Mouse (Mus musculus) heart, adult 2 months (tissue): ENCODE results near the gene Ablim2. TPM values are rescaled to one million over a fixed set of nuclear protein-coding genes. Genes with fewer than 3 reads are reported as not detected.

Experiments used
- DNase-seq, 2 experiments: peaks; one replicate each; pipeline ENCODE4 v3.0.0; 2021
- H3K27ac ChIP-seq: fragments of 200-600 bp; 2 replicates; pipeline ENCODE4 v1.8.1; 2022
- H3K27me3 ChIP-seq: fragments of 200-500 bp; 2 replicates; pipeline ENCODE4 v1.6.1; 2012; ENCODE audit warnings: mild to moderate bottlenecking, low read length, inconsistent platforms, mixed read lengths; ENCODE audit not compliant: control insufficient read depth, insufficient read depth
- H3K36me3 ChIP-seq: fragments of 200-500 bp; 2 replicates; pipeline ENCODE4 v1.6.1; 2012; ENCODE audit warnings: low read length, inconsistent platforms; ENCODE audit not compliant: control insufficient read depth, insufficient read depth
- H3K4me1 ChIP-seq: fragments of 200-500 bp; 2 replicates; pipeline ENCODE4 v1.6.1; 2011; ENCODE audit warnings: low read length; ENCODE audit not compliant: control insufficient read depth, insufficient read depth
- H3K4me3 ChIP-seq: fragments of 200-600 bp; 2 replicates; pipeline ENCODE4 v1.8.1; 2022
- H3K79me2 ChIP-seq: fragments of 200-500 bp; replicated peaks from 2 replicates; pipeline ENCODE4 v1.6.1; 2012; ENCODE audit warnings: mild to moderate bottlenecking, inconsistent platforms, low read length, moderate library complexity, mixed read lengths; ENCODE audit not compliant: control insufficient read depth, insufficient read depth
- H3K9ac ChIP-seq: fragments of 200-500 bp; 2 replicates; pipeline ENCODE4 v1.6.1; 2012; ENCODE audit warnings: low read depth, mild to moderate bottlenecking, control low read depth, inconsistent platforms, low read length, mixed read lengths
- CTCF ChIP-seq: fragments of 200-600 bp; IDR thresholded peaks from 2 replicates; pipeline ENCODE4 v1.8.1; 2022; ENCODE audit warnings: antibody characterized with exemption, mild to moderate bottlenecking, moderate library complexity
- EP300 ChIP-seq: fragments of 200-500 bp; IDR thresholded peaks from 2 replicates; pipeline ENCODE4 v1.6.1; 2011; ENCODE audit warnings: low read depth, low read length, control low read depth; ENCODE audit not compliant: insufficient read depth
- POLR2A ChIP-seq: fragments of 200-500 bp; IDR thresholded peaks from 2 replicates; pipeline ENCODE4 v1.6.1; 2011; ENCODE audit warnings: mild to moderate bottlenecking, low read depth, low read length, control low read depth; ENCODE audit not compliant: insufficient read depth
- WGBS: fragments of 180-500 bp; shearing (Covaris S2); methylation state at CpG from one replicate; pipeline ENCODE4 v1.1.7; 2018; 5-methylcytosine and 5-hydroxymethylcytosine counted together
- intact Hi-C: fragments of 180-260 bp; cut with DNase I; formaldehyde crosslinking; loops from one replicate; pipeline ENCODE4 v1.15.1; 2025
- polyA plus RNA-seq: library from polyadenylated mRNA; depleted of rRNA; stranded (reverse); fragments of >200 nt; gene quantifications from 2 replicates; pipeline ENCODE4 v1.2.3, GENCODE M21; 2012
- total RNA-seq, 2 experiments: library from RNA; stranded (reverse); gene quantifications; 2 replicates each; pipeline ENCODE4 v1.2.3; 2021

Ablim2 gene
- total and polyA plus RNA-seq, 3 experiments, result 20.1 to 32.7 (median 20.8) TPM

DNA sequence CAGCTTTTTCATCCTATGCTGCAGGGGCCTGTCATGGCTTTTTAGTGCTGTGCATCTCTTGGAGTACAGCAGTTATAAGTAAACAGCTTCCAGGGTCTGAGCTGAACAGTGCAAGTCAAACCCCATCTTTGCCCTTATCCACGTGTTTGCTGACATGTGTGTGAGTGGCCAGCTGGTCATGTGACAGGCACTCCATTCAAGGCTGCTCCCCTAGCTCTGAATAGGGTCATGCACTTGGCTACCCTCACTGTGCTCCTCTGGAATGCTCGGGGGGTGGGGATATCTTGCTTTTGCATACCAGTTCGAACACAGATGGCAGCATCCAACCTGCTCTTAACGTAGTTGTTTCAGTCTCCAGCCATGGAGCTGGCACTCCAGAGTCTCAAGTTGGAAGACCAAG is 115.7 kb downstream of the Ablim2 start:
- intact Hi-C loops, result no loop called here
- 34% methylated on average over 4 of the region's 4 CpGs for WGBS
- H3K4me1 ChIP-seq, result peaks cover 2% of the 10 kb centered on the region; the same call in 1 of the 2 replicates
- no peak for DNase-seq
- H3K36me3 ChIP-seq, result no peaks in the 10 kb centered on the region
- H3K27ac ChIP-seq, result no peak overlapping the region
- no peaks in the 10 kb centered on the region for H3K27me3 ChIP-seq
- H3K79me2 ChIP-seq, result no peaks in the 10 kb centered on the region
- H3K4me3 ChIP-seq, result no peak overlapping the region
- TF ChIP-seq CTCF (no peak), EP300 (no peak), POLR2A (no peak)
- no peak overlapping the region for H3K9ac ChIP-seq

DNA sequence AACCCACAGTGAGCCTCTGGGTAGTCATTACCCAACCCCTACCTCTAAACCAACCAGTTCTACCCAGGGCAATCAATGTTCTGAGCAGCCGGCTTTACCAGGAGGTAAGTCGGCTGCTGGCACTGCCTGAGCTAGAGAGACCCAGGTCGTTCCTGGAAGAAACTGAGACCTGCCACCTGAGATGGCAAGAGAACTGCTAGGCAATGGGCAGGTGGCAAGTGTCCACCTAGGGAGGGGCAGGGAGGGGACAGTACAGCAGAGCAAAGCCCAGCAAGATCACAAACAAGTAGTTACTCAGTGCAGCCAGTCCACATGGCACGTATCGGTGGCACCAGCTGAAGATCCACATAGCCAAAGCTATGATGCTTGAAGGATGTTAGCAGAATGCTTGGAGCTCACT is 118.6 kb downstream of the Ablim2 start:
- DNase-seq, result no peak
- Histone ChIP-seq H3K27me3 (no peaks in the 10 kb centered on the region), H3K9ac (no peak overlapping the region), H3K36me3 (no peaks in the 10 kb centered on the region), H3K79me2 (no peaks in the 10 kb centered on the region), H3K27ac (no peak overlapping the region), H3K4me1 (peaks cover 2% of the 10 kb centered on the region; the same call in 1 of the 2 replicates), H3K4me3 (no peak overlapping the region)
- WGBS, result 92% methylated on average over 5 of the region's 5 CpGs
- no peak for TF ChIP-seq EP300
- no peak for TF ChIP-seq POLR2A
- TF ChIP-seq CTCF, result no peak
- intact Hi-C loops, result no loop called here

DNA sequence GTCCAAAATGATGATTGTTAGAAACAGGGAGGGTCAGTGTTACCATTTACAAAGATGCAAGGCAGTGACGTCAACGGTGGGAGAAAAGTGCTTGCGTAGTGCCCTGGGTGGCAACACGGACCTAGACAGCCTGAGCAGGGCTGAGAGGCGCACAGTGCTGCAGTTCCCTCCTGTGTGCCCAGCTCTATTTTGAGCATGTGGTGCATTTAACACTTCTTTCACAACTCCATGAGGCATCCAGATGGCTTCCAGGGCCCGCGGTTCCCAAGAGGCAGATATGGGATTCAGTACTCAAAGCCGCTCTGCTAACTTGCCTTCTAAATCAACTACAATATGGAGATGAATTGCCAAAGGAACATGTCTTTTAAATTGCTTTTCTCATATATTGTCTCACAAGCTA is 121.5 kb downstream of the Ablim2 start:
- TF ChIP-seq POLR2A (no peak), CTCF (no peak), EP300 (no peak)
- no peak overlapping the region for H3K27ac ChIP-seq

DNA sequence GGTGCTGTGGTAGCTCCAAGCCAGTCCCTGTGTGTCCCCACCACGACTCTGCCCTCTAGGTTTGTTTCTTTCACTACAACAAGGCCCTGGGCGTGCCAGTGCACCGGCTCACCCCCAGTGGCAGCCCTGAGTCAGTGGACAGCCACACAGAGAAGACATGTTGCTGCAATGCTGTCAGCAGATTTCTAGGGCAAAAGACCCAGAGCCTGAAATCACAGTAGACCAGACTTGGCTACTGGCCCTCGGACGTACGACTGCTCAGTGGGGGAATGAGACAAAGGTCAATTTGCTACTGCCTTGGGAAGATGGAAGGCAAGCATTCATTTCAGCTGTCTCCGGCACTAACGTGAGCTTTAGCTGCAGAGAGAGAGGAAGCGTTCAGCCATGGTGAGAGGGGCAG is 124.7 kb downstream of the Ablim2 start:
- 59% methylated on average over 9 of the region's 9 CpGs for WGBS
- H3K79me2 ChIP-seq, result no peaks in the 10 kb centered on the region
- no peak overlapping the region for H3K9ac ChIP-seq
- no peaks in the 10 kb centered on the region for H3K36me3 ChIP-seq
- H3K4me3 ChIP-seq, result no peak overlapping the region
- intact Hi-C loops, result no loop called here
- H3K4me1 ChIP-seq, result peaks cover 2% of the 10 kb centered on the region; the same call in 1 of the 2 replicates
- no peak for DNase-seq
- no peaks in the 10 kb centered on the region for H3K27me3 ChIP-seq
- H3K27ac ChIP-seq, result no peak overlapping the region
- TF ChIP-seq POLR2A, result no peak
- no peak for TF ChIP-seq CTCF
- TF ChIP-seq EP300, result no peak

More for the DNA sequence above, 121.5 kb downstream of the Ablim2 start:
- no peak for DNase-seq
- no peak overlapping the region for H3K4me3 ChIP-seq
- H3K27me3 ChIP-seq, result no peaks in the 10 kb centered on the region
- 82% methylated on average over 8 of the region's 8 CpGs for WGBS
- H3K4me1 ChIP-seq, result peaks cover 2% of the 10 kb centered on the region; the same call in 1 of the 2 replicates
- intact Hi-C loops, result no loop called here
- H3K9ac ChIP-seq, result no peak overlapping the region
- no peaks in the 10 kb centered on the region for H3K79me2 ChIP-seq
- no peaks in the 10 kb centered on the region for H3K36me3 ChIP-seq

DNA sequence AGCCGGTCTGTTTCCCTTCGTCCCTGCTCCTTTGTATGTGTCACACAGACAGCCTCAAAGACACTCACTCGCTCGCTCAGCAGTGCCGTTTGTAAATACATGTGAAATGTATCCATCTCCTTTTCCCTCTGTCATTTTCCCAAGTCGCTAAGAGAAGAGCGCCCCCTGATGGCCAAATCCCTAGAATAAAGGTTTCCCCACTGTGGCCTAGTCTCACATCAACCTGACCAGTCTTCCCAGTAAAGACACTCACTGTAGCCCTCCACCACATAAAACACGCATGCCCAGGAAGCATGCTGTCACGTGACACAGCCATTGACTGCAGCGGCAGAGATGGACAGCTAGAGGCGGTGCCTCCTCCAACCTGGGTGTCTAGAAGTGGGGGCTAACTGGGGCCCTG is 126.6 kb downstream of the Ablim2 start:
- no peaks in the 10 kb centered on the region for H3K4me1 ChIP-seq
- no peaks in the 10 kb centered on the region for H3K27me3 ChIP-seq
- intact Hi-C loops, result no loop called here
- no peak overlapping the region for H3K4me3 ChIP-seq
- peak; percentile 69 for TF ChIP-seq CTCF
- TF ChIP-seq EP300, result no peak
- TF ChIP-seq POLR2A, result no peak
- H3K9ac ChIP-seq, result no peak overlapping the region
- H3K79me2 ChIP-seq, result no peaks in the 10 kb centered on the region
- H3K36me3 ChIP-seq, result no peaks in the 10 kb centered on the region
- DNase-seq, result no peak
- H3K27ac ChIP-seq, result no peak overlapping the region
- 51% methylated on average over 11 of the region's 11 CpGs for WGBS

DNA sequence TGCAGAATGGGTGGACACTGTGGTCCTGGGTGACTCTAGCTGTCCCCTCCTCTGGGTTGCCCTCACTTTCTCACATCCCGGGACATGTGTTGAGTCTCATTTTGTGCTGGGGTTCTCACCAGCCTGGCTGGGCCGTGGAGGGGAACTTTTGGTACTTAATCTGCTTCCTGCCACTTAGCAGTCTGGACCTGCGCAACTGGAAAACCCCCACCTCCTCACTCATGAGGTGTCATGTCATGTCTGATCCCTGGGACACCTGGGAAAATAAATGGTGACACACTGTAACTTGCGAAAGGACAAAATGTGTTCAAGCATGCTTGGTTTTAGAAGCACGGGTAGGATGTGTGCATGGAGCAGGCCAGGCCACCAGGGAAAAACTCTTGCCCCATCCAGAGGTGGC is 127.0 kb downstream of the Ablim2 start:
- intact Hi-C loops, result no loop called here
- Histone ChIP-seq H3K9ac (no peak overlapping the region), H3K4me3 (no peak overlapping the region), H3K36me3 (no peaks in the 10 kb centered on the region), H3K27me3 (no peaks in the 10 kb centered on the region), H3K79me2 (no peaks in the 10 kb centered on the region), H3K4me1 (no peaks in the 10 kb centered on the region), H3K27ac (no peak overlapping the region)
- DNase-seq, result no peak
- WGBS, result 87% methylated on average over 5 of the region's 5 CpGs
- TF ChIP-seq CTCF, result no peak
- no peak for TF ChIP-seq EP300
- no peak for TF ChIP-seq POLR2A
